Mouse (Mus musculus): ENCODE results near the gene Prkn. TPM values are rescaled to one million over a fixed set of nuclear protein-coding genes. Genes with fewer than 3 reads are reported as not detected.

The Prkn gene
- polyA plus RNA-seq, 1 experiment from 2014 or later: 2.8 TPM

DNA sequence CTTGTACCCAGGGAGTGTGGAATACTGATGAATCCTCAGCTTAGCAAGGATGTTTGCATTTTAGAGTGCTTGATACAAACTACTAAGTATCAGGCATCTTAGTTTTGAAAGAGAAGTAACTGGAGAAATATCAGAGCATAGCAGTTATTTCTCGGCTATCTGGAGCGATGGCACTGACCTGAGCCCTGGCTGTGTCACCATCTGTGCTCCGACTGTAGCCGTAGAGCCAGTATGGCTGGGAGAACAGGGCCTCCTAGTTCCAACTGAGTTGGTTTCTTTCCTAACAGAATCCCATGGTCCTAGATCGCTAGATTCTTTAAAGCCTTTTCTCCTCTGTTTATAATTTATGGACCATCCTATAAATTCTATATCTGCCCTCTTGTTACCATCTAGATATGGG, 122.0 kb downstream of the Prkn start:
- no peak overlapping the region for H3K9ac ChIP-seq (replicated peaks; ENCODE audit: low read length)
- no peak overlapping the region for H3K4me2 ChIP-seq (replicated peaks; ENCODE audit: low read depth, low read length)
- 82% methylated on average over 5 of the region's 5 CpGs for WGBS
- ATAC-seq (ENCODE audit: low FRiP score, low TSS enrichment): no peak
- H3K9me3 ChIP-seq (ENCODE audit: low read length): no peaks in the 10 kb centered on the region
- H3K4me1 ChIP-seq (ENCODE audit: insufficient read depth, low read length): no peaks in the 10 kb centered on the region
- H3K4me3 ChIP-seq (ENCODE audit: low read length): no peak overlapping the region
- H3K27me3 ChIP-seq (ENCODE audit: insufficient read depth, low read length): no peaks in the 10 kb centered on the region
- no peaks in the 10 kb centered on the region for H3K36me3 ChIP-seq (ENCODE audit: insufficient read depth, low read length)
- H3K27ac ChIP-seq (ENCODE audit: low read length): no peak overlapping the region

DNA sequence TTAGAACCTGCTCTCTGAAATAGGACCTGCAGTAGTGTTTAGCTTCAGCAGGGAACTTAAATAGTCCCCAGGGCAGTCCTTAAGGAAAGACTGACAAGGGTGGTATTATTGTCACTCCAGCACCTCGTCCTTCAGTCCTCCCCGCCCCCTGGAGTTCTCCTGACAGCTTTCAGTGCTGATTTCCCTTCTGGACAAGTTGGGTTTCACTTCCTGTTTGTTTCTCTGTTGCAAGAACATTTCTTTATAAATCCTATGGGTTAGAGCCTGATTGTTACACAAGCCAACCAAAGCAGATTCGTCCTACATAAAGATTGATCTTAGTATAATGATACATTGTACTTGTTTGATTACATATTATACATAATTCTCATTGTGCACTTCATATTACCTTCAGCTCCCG, 142.0 kb downstream of the Prkn start:
- no peak overlapping the region for H3K27ac ChIP-seq (ENCODE audit: low read length)
- no peaks in the 10 kb centered on the region for H3K9me3 ChIP-seq (ENCODE audit: low read length)
- H3K4me2 ChIP-seq (replicated peaks; ENCODE audit: low read depth, low read length): no peak overlapping the region
- H3K9ac ChIP-seq (replicated peaks; ENCODE audit: low read length): no peak overlapping the region
- H3K27me3 ChIP-seq (ENCODE audit: insufficient read depth, low read length): no peaks in the 10 kb centered on the region
- ATAC-seq (ENCODE audit: low FRiP score, low TSS enrichment): no peak
- H3K36me3 ChIP-seq (ENCODE audit: insufficient read depth, low read length): no peaks in the 10 kb centered on the region
- no peaks in the 10 kb centered on the region for H3K4me1 ChIP-seq (ENCODE audit: insufficient read depth, low read length)
- 64% methylated on average over 4 of the region's 4 CpGs for WGBS
- no peak overlapping the region for H3K4me3 ChIP-seq (ENCODE audit: low read length)

DNA sequence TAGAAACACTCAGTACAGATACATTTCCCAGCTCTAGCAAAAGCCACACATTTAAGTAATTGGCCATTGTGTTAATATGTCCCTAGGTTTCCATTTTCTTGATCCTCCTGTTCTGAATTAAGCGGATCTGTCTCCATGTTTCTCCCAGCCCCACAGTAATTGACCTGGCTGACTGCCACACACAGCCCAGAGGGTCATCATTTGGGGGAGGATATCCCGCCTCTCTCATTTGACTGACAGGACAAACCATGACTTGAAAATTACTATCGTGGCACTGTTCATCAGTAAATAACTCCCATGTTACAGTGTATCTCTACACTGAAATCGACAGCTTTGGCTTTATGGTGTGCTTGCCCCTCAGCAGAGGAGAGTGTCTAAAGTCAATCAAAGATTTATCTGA, 146.9 kb downstream of the Prkn start:
- Histone ChIP-seq H3K36me3 (ENCODE audit: insufficient read depth, low read length) (no peaks in the 10 kb centered on the region), H3K9me3 (ENCODE audit: low read length) (no peaks in the 10 kb centered on the region), H3K4me2 (replicated peaks; ENCODE audit: low read depth, low read length) (no peak overlapping the region), H3K27me3 (ENCODE audit: insufficient read depth, low read length) (no peaks in the 10 kb centered on the region), H3K9ac (replicated peaks; ENCODE audit: low read length) (no peak overlapping the region), H3K4me1 (ENCODE audit: insufficient read depth, low read length) (no peaks in the 10 kb centered on the region), H3K4me3 (ENCODE audit: low read length) (no peak overlapping the region), H3K27ac (ENCODE audit: low read length) (no peak overlapping the region)
- WGBS: 77% methylated on average over 4 of the region's 4 CpGs
- no peak for ATAC-seq (ENCODE audit: low FRiP score, low TSS enrichment)

DNA sequence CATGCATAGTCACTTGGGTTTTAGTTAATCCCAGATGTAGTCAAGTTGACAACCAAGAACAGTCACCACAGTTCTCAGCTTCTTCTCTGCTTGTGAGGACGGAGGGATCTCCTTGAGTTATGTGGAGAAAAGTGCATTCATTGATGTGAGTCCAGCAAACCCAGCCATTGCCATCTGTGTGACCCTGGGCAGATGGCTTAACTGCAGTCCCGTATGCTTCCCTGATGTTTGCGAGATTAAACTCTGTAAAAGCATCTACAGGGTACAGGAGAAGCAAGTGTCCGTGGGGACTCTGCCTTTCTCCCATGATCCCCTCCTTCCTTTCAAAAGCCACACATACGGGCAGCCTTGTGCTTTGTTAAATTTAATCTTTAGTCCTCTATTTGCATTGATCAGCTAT, 157.1 kb downstream of the Prkn start:
- Histone ChIP-seq H3K9ac (replicated peaks; ENCODE audit: low read length) (no peak overlapping the region), H3K4me2 (replicated peaks; ENCODE audit: low read depth, low read length) (no peak overlapping the region), H3K4me1 (ENCODE audit: insufficient read depth, low read length) (no peaks in the 10 kb centered on the region), H3K27me3 (ENCODE audit: insufficient read depth, low read length) (no peaks in the 10 kb centered on the region), H3K9me3 (ENCODE audit: low read length) (no peaks in the 10 kb centered on the region), H3K27ac (ENCODE audit: low read length) (no peak overlapping the region), H3K4me3 (ENCODE audit: low read length) (no peak overlapping the region), H3K36me3 (ENCODE audit: insufficient read depth, low read length) (no peaks in the 10 kb centered on the region)
- no peak for ATAC-seq (ENCODE audit: low FRiP score, low TSS enrichment)
- 79% methylated on average over 5 of the region's 5 CpGs for WGBS

DNA sequence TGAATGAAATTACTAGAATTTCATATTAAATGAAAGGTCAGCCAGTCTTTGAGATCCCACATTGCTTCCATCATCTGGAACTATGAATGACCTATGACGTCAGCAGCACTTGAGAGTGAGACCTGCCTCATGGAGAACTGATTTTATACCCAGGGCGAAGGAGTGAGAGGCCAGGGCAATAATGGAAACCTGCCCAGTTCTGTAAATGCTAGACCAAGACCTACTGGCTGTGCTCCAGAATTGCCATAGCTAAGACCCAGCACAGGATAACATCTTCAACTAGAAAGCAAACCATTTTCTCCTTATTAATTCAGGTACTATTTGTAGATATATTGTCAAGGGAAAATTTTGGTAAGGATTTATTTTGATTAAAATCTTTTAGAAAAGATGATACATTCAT, 183.2 kb downstream of the Prkn start:
- Histone ChIP-seq H3K27me3 (ENCODE audit: insufficient read depth, low read length) (no peaks in the 10 kb centered on the region), H3K9me3 (ENCODE audit: low read length) (no peaks in the 10 kb centered on the region), H3K4me2 (replicated peaks; ENCODE audit: low read depth, low read length) (no peak overlapping the region), H3K27ac (ENCODE audit: low read length) (no peak overlapping the region), H3K9ac (replicated peaks; ENCODE audit: low read length) (no peak overlapping the region), H3K4me1 (ENCODE audit: insufficient read depth, low read length) (no peaks in the 10 kb centered on the region), H3K36me3 (ENCODE audit: insufficient read depth, low read length) (no peaks in the 10 kb centered on the region), H3K4me3 (ENCODE audit: low read length) (no peak overlapping the region)
- 80% methylated on average over 2 of the region's 2 CpGs for WGBS
- ATAC-seq (ENCODE audit: low FRiP score, low TSS enrichment): no peak

DNA sequence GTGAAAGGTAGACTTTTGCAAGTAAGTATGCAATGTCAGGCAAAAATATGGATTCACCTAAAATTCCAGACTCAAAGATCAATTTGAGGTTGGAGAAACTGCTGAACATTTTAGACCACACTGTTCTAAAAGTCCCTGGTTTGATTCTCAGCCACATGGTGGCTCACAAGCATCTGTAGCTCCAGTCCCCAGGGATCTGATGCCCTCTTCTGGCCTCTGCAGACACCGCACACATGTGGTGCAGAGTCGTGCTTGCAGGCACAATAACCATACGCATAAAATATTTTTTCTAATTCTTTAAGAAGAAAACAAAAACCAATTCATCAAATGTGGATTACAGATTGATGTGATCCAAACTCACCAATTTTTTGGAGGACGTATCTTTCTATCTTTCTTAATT, 189.2 kb downstream of the Prkn start:
- no peak overlapping the region for H3K4me2 ChIP-seq (replicated peaks; ENCODE audit: low read depth, low read length)
- no peak overlapping the region for H3K27ac ChIP-seq (ENCODE audit: low read length)
- no peak overlapping the region for H3K4me3 ChIP-seq (ENCODE audit: low read length)
- H3K9me3 ChIP-seq (ENCODE audit: low read length): no peaks in the 10 kb centered on the region
- WGBS: 95% methylated on average over 4 of the region's 4 CpGs
- no peaks in the 10 kb centered on the region for H3K4me1 ChIP-seq (ENCODE audit: insufficient read depth, low read length)
- no peak overlapping the region for H3K9ac ChIP-seq (replicated peaks; ENCODE audit: low read length)
- ATAC-seq (ENCODE audit: low FRiP score, low TSS enrichment): no peak
- H3K27me3 ChIP-seq (ENCODE audit: insufficient read depth, low read length): no peaks in the 10 kb centered on the region
- H3K36me3 ChIP-seq (ENCODE audit: insufficient read depth, low read length): no peaks in the 10 kb centered on the region

DNA sequence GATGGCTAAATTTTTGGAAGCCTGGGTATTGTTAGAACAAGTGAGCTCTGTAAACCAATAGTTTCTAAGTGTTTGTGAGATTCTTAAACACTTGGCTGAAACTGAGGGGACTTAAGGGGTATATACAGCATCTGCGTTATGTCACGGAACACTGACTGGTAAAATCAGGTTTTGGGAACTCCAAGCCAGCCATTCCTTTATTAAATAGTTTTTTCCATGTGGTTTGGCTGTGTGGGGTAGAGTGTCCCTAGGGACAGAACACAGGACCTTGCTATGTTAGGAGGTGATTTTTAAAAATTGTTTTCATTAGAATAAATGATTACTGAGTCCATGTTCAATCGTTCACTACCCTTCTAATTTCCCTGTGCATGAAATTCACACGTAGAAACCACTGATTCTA, 190.8 kb downstream of the Prkn start:
- WGBS: 88% methylated on average over 4 of the region's 4 CpGs

DNA sequence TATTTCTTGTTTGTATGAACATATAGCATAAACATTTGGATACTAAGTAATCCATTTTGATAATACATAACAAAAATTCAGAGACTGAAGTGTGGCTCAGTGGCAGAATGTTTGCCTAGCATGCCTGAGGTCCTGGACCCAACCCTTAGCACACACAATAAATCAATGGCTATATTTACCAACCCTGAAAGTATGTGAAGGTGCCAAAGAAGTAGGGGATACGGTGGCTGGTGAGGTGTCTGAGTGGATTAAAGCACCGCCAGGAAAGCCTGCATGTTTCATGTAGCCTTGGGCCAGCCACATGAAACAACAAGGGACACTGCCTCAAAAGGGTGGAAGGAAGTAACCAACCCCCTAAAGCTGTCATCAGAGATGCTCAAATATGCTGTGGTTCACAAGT, 192.2 kb downstream of the Prkn start:
- ATAC-seq (ENCODE audit: low FRiP score, low TSS enrichment): no peak
- no peaks in the 10 kb centered on the region for H3K36me3 ChIP-seq (ENCODE audit: insufficient read depth, low read length)
- no peak overlapping the region for H3K27ac ChIP-seq (ENCODE audit: low read length)
- H3K4me2 ChIP-seq (replicated peaks; ENCODE audit: low read depth, low read length): no peak overlapping the region
- H3K4me3 ChIP-seq (ENCODE audit: low read length): no peak overlapping the region
- no peaks in the 10 kb centered on the region for H3K27me3 ChIP-seq (ENCODE audit: insufficient read depth, low read length)
- no peaks in the 10 kb centered on the region for H3K4me1 ChIP-seq (ENCODE audit: insufficient read depth, low read length)
- no peak overlapping the region for H3K9ac ChIP-seq (replicated peaks; ENCODE audit: low read length)
- WGBS: 71% methylated on average over 2 of the region's 2 CpGs
- H3K9me3 ChIP-seq (ENCODE audit: low read length): no peaks in the 10 kb centered on the region

More for the DNA sequence above, 190.8 kb downstream of the Prkn start:
- no peak for ATAC-seq (ENCODE audit: low FRiP score, low TSS enrichment)
- no peaks in the 10 kb centered on the region for H3K36me3 ChIP-seq (ENCODE audit: insufficient read depth, low read length)
- H3K9ac ChIP-seq (replicated peaks; ENCODE audit: low read length): no peak overlapping the region
- H3K4me2 ChIP-seq (replicated peaks; ENCODE audit: low read depth, low read length): no peak overlapping the region
- no peak overlapping the region for H3K27ac ChIP-seq (ENCODE audit: low read length)
- no peaks in the 10 kb centered on the region for H3K9me3 ChIP-seq (ENCODE audit: low read length)
- H3K4me1 ChIP-seq (ENCODE audit: insufficient read depth, low read length): no peaks in the 10 kb centered on the region
- H3K4me3 ChIP-seq (ENCODE audit: low read length): no peak overlapping the region
- H3K27me3 ChIP-seq (ENCODE audit: insufficient read depth, low read length): no peaks in the 10 kb centered on the region

DNA sequence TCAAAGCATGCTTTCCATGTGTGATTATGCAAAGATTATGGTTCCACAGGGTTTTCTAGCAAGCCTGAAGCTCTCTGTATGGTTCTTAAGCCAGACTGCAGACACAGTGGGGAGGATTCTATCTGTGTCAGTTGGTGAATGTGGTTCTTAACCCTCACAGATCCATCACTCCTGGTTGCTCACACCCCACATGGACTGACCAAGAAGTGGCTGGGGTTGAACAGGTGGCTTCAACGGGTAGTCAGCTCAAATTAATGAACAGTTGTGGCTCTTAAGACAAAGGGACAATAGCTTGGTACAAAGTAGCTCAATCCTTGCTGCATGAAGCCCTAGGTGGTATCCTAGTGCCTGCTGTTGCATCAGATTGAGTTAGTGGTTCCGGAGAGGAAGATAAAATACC, 193.4 kb downstream of the Prkn start:
- no peaks in the 10 kb centered on the region for H3K9me3 ChIP-seq (ENCODE audit: low read length)
- WGBS: 77% methylated on average over 2 of the region's 2 CpGs
- H3K4me1 ChIP-seq (ENCODE audit: insufficient read depth, low read length): no peaks in the 10 kb centered on the region
- no peak overlapping the region for H3K4me2 ChIP-seq (replicated peaks; ENCODE audit: low read depth, low read length)
- no peak for ATAC-seq (ENCODE audit: low FRiP score, low TSS enrichment)
- no peaks in the 10 kb centered on the region for H3K27me3 ChIP-seq (ENCODE audit: insufficient read depth, low read length)
- H3K4me3 ChIP-seq (ENCODE audit: low read length): no peak overlapping the region
- H3K9ac ChIP-seq (replicated peaks; ENCODE audit: low read length): no peak overlapping the region
- H3K36me3 ChIP-seq (ENCODE audit: insufficient read depth, low read length): no peaks in the 10 kb centered on the region
- H3K27ac ChIP-seq (ENCODE audit: low read length): no peak overlapping the region

DNA sequence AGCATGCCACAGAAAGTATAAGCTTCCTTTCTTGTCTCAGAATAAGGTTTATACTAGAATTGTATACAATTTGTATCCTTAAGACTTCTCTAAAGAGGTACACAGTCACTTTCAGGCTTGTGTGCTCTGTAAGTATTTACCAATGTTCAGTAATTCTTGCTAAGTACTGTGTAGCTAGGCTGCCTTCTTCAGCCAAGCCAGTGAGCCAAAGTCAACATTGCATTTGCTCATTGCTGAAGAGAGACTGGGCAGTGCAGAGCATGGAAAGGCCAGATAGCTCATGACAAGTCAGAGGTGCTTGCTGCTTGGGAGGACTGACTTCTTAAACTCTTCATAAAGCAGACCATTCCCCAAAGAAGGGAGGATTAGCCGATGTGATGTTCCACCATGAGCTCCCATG, 198.1 kb downstream of the Prkn start:
- no peak overlapping the region for H3K4me2 ChIP-seq (replicated peaks; ENCODE audit: low read depth, low read length)
- H3K4me1 ChIP-seq (ENCODE audit: insufficient read depth, low read length): no peaks in the 10 kb centered on the region
- no peaks in the 10 kb centered on the region for H3K27me3 ChIP-seq (ENCODE audit: insufficient read depth, low read length)
- H3K27ac ChIP-seq (ENCODE audit: low read length): no peak overlapping the region
- H3K4me3 ChIP-seq (ENCODE audit: low read length): no peak overlapping the region
- H3K9ac ChIP-seq (replicated peaks; ENCODE audit: low read length): no peak overlapping the region
- H3K9me3 ChIP-seq (ENCODE audit: low read length): no peaks in the 10 kb centered on the region
- 84% methylated on average over 1 of the region's 1 CpGs for WGBS
- no peaks in the 10 kb centered on the region for H3K36me3 ChIP-seq (ENCODE audit: insufficient read depth, low read length)
- no peak for ATAC-seq (ENCODE audit: low FRiP score, low TSS enrichment)

DNA sequence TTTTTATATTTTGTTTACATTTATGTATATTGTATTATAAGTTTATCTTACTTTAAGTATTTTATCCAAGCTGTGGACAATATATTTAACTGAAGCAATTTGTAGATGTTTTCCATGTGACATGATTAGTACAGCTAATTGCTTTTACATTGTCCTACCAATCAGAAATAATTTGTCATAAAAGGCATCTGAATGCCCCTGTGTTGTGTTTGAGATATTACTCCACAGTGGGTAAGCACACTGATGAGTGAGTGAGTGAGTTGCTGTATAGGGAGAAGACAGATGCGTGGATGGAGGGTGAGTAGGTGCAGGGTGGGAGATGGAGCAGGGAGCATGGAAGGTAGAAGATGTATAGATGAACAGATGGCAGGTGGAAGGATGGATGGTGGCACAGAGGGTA, 218.8 kb downstream of the Prkn start:
- Histone ChIP-seq H3K9me3 (ENCODE audit: low read length) (no peaks in the 10 kb centered on the region), H3K9ac (replicated peaks; ENCODE audit: low read length) (no peak overlapping the region), H3K27ac (ENCODE audit: low read length) (no peak overlapping the region), H3K4me3 (ENCODE audit: low read length) (no peak overlapping the region), H3K36me3 (ENCODE audit: insufficient read depth, low read length) (no peaks in the 10 kb centered on the region), H3K4me2 (replicated peaks; ENCODE audit: low read depth, low read length) (no peak overlapping the region), H3K4me1 (ENCODE audit: insufficient read depth, low read length) (no peaks in the 10 kb centered on the region), H3K27me3 (ENCODE audit: insufficient read depth, low read length) (no peaks in the 10 kb centered on the region)
- no peak for ATAC-seq (ENCODE audit: low FRiP score, low TSS enrichment)
- 94% methylated on average over 1 of the region's 1 CpGs for WGBS

Data from kidney, embryonic 16.5 days (tissue).